Mouse (Mus musculus): ENCODE data around the gene Espn. TPM values are rescaled to one million over a fixed set of nuclear protein-coding genes. Genes with fewer than 3 reads are reported as not detected.

Gene Espn
- total and polyA plus RNA-seq, 3 experiments: 5.0 to 19.6 TPM; not detected in 1

- no peak for TF ChIP-seq RCOR1 (IDR thresholded peaks at IDR 0.05; ENCODE audit: low read depth, low read length)
- TF ChIP-seq CTCF (IDR thresholded peaks at IDR 0.05 in 2 of 3, conservative IDR thresholded peaks at IDR 0.05 in 1 of 3; ENCODE audit: control insufficient read depth in 1 of 3, insufficient read depth in 1 of 3, low read depth in 2 of 3, low read length in 3 of 3, poor library complexity in 1 of 3, severe bottlenecking in 1 of 3): peak; percentile 30 to 66 (median 49); a peak in 5 of 6 replicates
- peak; percentile 57 for TF ChIP-seq SIN3A (IDR thresholded peaks at IDR 0.05; ENCODE audit: low read length)
- 0 out of 2 replicates have a peak, but pooled peaks have one; percentile 11 for TF ChIP-seq ETS1 (IDR thresholded peaks at IDR 0.05; ENCODE audit: low read depth, low read length)
- no peak for TF ChIP-seq TAL1 (IDR thresholded peaks at IDR 0.05; ENCODE audit: low read length)
- no peak for TF ChIP-seq ZKSCAN1 (IDR thresholded peaks at IDR 0.05; ENCODE audit: low read depth, low read length)
- no peak for TF ChIP-seq MAX (IDR thresholded peaks at IDR 0.05; ENCODE audit: low read length)
- TF ChIP-seq POLR2AphosphoS5 (IDR thresholded peaks at IDR 0.05; ENCODE audit: borderline replicate concordance, low read depth, low read length): no peak
Measured at GRCm38 (mm10) chr4:152185137-152185509, 33.0 kb upstream of the Espn start (continued).

GRCm38 (mm10) chr4:152184353-152185035, 32.3 kb upstream of the Espn start:
- Histone ChIP-seq H3K27ac (ENCODE audit: control insufficient read depth, low read depth, low read length) (0 out of 2 replicates have a peak overlapping the region, but pooled peaks have one; percentile 5), H3K4me3 (ENCODE audit: control insufficient read depth in 1 of 2, insufficient read depth in 1 of 2, low read depth in 2 of 2, low read length in 2 of 2) (no peak overlapping the region), H3K36me3 (ENCODE audit: control insufficient read depth in 1 of 2, insufficient read depth in 2 of 2, low read length in 2 of 2) (peaks cover 5 to 41% of the 10 kb centered on the region in 2 experiments; a peak in 3 of 4 replicates), H3K79me2 (ENCODE audit: control insufficient read depth, insufficient read depth, low read length, poor library complexity) (peaks cover 43% of the 10 kb centered on the region), H3K9me3 (replicated peaks; ENCODE audit: insufficient read depth, low read length) (no peaks in the 10 kb centered on the region), H3K9ac (ENCODE audit: control insufficient read depth, low read depth, low read length, poor library complexity, severe bottlenecking) (no peak overlapping the region), H3K4me1 (ENCODE audit: control insufficient read depth in 1 of 2, insufficient read depth in 2 of 2, low read length in 2 of 2) (peaks cover 32 to 50% of the 10 kb centered on the region in 2 experiments), H3K27me3 (ENCODE audit: control insufficient read depth in 1 of 2, insufficient read depth in 2 of 2, low read length in 2 of 2) (no peaks in the 10 kb centered on the region)
- peak in 1 of 3 experiments; percentile 38; a peak in 3 of 6 replicates for TF ChIP-seq CTCF (IDR thresholded peaks at IDR 0.05 in 2 of 3, conservative IDR thresholded peaks at IDR 0.05 in 1 of 3; ENCODE audit: control insufficient read depth in 1 of 3, insufficient read depth in 1 of 3, low read depth in 2 of 3, low read length in 3 of 3, poor library complexity in 1 of 3, severe bottlenecking in 1 of 3)
- no peak for TF ChIP-seq POLR2AphosphoS2 (IDR thresholded peaks at IDR 0.05; ENCODE audit: low read length)
- TF ChIP-seq MXI1 (IDR thresholded peaks at IDR 0.05; ENCODE audit: low read depth, low read length): 0 out of 2 replicates have a peak, but pooled peaks have one; percentile 6
- no peak for TF ChIP-seq MAFK (IDR thresholded peaks at IDR 0.05; ENCODE audit: borderline replicate concordance, low read depth, low read length)
- 0 out of 2 replicates have a peak, but pooled peaks have one; percentile 15 for TF ChIP-seq ZC3H11A (IDR thresholded peaks at IDR 0.05; ENCODE audit: low read depth, low read length)
- TF ChIP-seq SMC3 (IDR thresholded peaks at IDR 0.05; ENCODE audit: low read depth, low read length): peak; percentile 40; the same call in 1 of the 2 replicates
- TF ChIP-seq RAD21 (IDR thresholded peaks at IDR 0.05; ENCODE audit: low read depth, low read length): peak; percentile 18
- DNase-seq (ENCODE audit: low read depth, low spot score): peak; percentile 34

GRCm38 (mm10) chr4:152182205-152182604, 30.0 kb upstream of the Espn start:
- peaks cover 52% of the 10 kb centered on the region for H3K79me2 ChIP-seq (ENCODE audit: control insufficient read depth, insufficient read depth, low read length, poor library complexity)
- no peaks in the 10 kb centered on the region for H3K9me3 ChIP-seq (replicated peaks; ENCODE audit: insufficient read depth, low read length)
- no peak overlapping the region for H3K9ac ChIP-seq (ENCODE audit: control insufficient read depth, low read depth, low read length, poor library complexity, severe bottlenecking)
- H3K27ac ChIP-seq (ENCODE audit: control insufficient read depth, low read depth, low read length): no peak overlapping the region
- H3K27me3 ChIP-seq (ENCODE audit: control insufficient read depth in 1 of 2, insufficient read depth in 2 of 2, low read length in 2 of 2): no peaks in the 10 kb centered on the region
- peaks cover 21 to 36% of the 10 kb centered on the region in 2 experiments for H3K4me1 ChIP-seq (ENCODE audit: control insufficient read depth in 1 of 2, insufficient read depth in 2 of 2, low read length in 2 of 2)
- no peak overlapping the region for H3K4me3 ChIP-seq (ENCODE audit: control insufficient read depth in 1 of 2, insufficient read depth in 1 of 2, low read depth in 2 of 2, low read length in 2 of 2)
- H3K36me3 ChIP-seq (ENCODE audit: control insufficient read depth in 1 of 2, insufficient read depth in 2 of 2, low read length in 2 of 2): peaks cover 5 to 24% of the 10 kb centered on the region in 2 experiments; a peak in 3 of 4 replicates
- no peak for TF ChIP-seq ETS1 (IDR thresholded peaks at IDR 0.05; ENCODE audit: low read depth, low read length)
- no peak for TF ChIP-seq NRF1 (IDR thresholded peaks at IDR 0.05; ENCODE audit: insufficient read depth, low read depth, low read length, poor library complexity, severe bottlenecking)
- TF ChIP-seq USF2 (IDR thresholded peaks at IDR 0.05; ENCODE audit: borderline replicate concordance in 1 of 2, insufficient read depth in 1 of 2, low read depth in 1 of 2, low read length in 2 of 2): no peak
- no peak for TF ChIP-seq CTCF (IDR thresholded peaks at IDR 0.05 in 2 of 3, conservative IDR thresholded peaks at IDR 0.05 in 1 of 3; ENCODE audit: control insufficient read depth in 1 of 3, insufficient read depth in 1 of 3, low read depth in 2 of 3, low read length in 3 of 3, poor library complexity in 1 of 3, severe bottlenecking in 1 of 3)
- no peak for TF ChIP-seq MAX (IDR thresholded peaks at IDR 0.05; ENCODE audit: low read length)
- TF ChIP-seq MYB (IDR thresholded peaks at IDR 0.05; ENCODE audit: low read depth, low read length): no peak
- no peak for DNase-seq (ENCODE audit: low read depth, low spot score)

Measured in MEL (cell line).